Mouse (Mus musculus): ENCODE data around the gene Rpl28. TPM values are rescaled to one million over a fixed set of nuclear protein-coding genes. Genes with fewer than 3 reads are reported as not detected.
A peak's percentile ranks its signal among the peaks of the same experiment; 100 is the strongest.

The Rpl28 gene
- total RNA-seq, 1 experiment from 2014 or later: 325 TPM

DNA sequence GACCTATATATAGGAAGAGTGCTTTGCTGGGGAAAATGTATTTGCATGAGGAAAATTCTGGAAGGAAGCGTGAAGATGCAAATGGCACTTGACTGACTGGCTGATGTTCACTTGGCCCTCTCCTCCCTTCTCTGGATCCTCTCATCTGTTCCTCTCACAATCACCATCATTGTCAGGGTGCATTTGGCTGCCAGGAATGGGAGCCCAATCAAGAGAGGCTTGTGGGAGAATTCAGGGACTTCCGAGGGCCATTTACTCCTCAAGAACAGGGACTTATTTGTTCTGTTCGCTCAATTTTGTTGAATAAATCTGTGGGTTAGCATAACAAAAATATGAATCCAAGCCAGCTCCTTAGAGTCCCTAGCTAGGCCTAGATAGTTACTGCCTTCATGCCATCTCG is 29.0 kb downstream of the Rpl28 start:
- ATAC-seq (ENCODE audit: extremely low read depth, insufficient number of reproducible peaks, low FRiP score, poor library complexity, severe bottlenecking): no peak

DNA sequence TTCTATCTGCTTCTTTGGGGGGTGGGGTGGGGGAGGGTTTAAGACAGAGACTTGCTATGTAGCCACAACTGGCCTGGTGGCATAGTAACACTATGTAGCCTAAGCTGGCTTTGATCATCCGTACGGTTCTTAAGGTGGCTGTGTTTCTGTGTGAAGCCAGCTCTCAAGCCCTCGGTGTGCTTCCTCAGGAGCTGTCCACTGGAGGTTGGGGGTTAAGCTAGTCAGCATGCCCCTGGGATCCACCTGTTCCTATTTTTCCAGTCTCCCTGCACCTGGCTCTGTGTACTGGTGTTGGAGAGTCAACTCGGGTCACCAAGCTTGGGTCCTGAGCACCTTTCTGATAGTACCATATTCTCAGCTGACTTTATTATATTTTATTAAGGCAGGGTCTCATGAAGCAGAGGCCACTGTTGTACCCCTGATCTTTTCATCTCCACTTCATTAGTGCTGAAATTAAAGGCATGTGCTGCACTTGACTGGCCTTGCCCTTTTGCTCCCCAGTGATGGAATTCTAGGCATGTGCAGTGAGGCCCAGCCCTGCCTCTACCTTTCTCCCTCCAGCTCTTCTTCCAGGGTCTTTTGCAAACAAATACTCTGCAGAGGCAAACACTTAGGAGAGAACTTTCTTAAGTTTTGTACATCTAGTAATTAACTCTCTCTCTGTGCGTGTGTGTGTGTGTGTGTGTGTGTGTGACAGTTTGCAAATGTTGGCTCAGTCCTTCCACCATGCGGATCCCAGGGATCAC is 29.7 kb downstream of the Rpl28 start:
- ATAC-seq (ENCODE audit: extremely low read depth, insufficient number of reproducible peaks, low FRiP score, poor library complexity, severe bottlenecking): no peak

DNA sequence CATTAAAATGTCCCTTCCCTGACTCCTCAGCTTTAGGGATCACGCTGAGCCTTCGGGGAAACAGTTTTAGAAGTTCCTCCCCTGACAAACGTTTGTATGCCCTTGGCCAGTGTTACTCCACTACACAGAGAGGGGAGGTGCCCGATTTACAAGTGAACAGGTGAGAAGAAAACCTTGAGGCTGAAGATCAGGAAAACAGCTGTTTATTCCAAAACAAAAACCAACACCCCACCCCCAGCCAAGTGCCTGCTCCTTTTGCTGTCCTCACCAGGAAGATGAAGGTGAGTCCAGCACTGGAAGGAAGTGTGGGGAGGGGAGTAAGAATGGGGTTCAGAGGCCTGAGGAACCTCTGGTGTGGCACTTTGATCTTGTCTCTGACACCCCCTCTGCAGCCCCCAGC is 32.7 kb downstream of the Rpl28 start:
- no peak for ATAC-seq (ENCODE audit: extremely low read depth, insufficient number of reproducible peaks, low FRiP score, poor library complexity, severe bottlenecking)

DNA sequence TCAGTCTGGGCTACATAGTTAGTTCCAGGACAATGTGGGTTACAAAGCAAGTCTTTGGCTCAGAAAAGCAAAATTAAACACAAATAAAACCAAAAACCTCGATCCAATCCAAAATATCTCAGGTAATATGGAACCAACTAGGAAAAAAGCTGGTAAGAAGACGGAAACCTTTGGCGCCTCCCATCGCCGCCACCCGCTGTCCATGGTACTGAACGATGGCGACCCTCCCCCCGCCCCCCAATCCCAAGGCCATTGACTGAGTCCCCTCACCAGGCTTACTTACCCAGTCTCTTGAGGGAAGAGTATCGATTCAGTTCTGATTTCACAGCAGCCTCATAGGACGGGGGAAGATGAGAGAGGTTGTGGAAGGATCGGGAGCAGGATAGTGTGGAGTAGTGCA is 37.8 kb downstream of the Rpl28 start:
- ATAC-seq (ENCODE audit: extremely low read depth, insufficient number of reproducible peaks, low FRiP score, poor library complexity, severe bottlenecking): no peak

DNA sequence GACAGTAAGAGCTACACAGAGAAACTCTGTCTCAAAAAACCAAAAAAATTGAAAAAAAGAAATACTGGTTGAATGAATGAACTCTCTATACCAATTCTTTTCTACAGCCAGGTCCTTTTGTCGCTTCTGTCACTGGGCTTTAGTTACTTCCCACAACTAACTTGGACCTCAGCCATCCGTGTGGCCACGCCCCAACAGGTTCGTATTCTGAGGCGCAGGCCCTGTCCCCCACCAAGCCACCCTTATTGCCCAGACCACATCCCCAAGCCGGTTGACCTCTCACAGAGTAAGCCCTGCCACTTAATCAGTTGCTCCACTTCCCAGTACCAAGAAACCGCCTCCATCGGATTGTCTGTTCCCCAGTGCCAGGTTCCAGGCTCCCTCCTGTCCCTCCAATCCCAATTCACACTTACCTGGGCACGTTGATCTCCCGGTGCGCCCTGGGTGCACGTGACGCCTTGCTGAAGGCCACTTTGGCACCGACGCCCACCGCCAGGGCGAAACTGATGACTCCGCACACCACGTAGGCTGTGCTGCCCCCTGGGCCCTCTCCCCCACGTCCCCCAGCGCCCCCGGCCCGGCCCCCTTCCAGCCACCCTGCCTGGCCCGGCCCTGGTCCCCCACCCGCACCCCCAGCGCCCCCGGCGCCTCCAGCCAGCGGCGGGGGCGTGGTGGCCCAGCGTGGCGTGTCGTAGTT is 43.1 kb downstream of the Rpl28 start:
- no peak for ATAC-seq (ENCODE audit: extremely low read depth, insufficient number of reproducible peaks, low FRiP score, poor library complexity, severe bottlenecking)

DNA sequence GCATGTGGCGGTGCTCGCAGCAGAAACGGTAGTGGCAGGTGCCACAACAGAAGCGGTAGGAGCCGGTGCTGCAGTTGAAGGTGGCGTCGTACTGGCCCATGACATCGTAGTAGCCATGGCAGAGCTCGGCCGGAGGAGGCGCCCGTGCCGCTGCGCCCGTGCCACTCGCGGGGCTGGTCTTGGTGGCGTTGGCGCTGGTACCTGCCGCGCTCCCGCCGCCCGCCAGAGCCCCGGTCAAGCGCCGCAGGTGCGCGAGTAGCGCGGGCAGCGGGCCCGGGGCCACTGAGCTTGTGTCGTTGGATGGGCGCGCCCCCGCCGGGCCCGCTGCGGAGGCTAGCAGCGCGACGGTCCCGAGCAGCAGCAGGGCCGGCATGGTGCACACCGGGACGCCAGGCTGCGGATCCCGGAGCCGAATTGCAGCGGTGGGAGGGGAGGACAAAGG is 43.7 kb downstream of the Rpl28 start:
- peak; percentile 71; the same call in 1 of the 2 replicates for ATAC-seq (ENCODE audit: extremely low read depth, insufficient number of reproducible peaks, low FRiP score, poor library complexity, severe bottlenecking)

DNA sequence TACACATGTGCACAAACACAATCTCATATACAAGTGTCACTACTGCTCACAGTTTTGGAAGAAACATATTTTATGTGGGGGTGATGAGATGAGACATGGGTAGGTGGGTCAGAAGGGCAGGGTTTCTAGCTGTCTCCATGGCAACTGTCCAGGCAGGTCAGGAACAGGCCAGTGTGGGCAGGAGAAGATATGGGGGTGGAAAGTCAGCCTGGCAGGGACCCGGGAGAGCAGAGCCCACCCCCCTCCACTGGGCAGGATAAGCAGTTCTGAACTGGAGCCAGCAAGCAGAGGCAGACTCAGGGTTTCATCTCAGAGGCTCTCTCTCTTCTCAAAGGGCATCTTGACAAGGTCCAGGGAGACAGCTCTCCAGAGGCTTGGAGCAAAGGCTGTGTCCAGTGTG is 45.0 kb downstream of the Rpl28 start:
- ATAC-seq (ENCODE audit: extremely low read depth, insufficient number of reproducible peaks, low FRiP score, poor library complexity, severe bottlenecking): no peak

DNA sequence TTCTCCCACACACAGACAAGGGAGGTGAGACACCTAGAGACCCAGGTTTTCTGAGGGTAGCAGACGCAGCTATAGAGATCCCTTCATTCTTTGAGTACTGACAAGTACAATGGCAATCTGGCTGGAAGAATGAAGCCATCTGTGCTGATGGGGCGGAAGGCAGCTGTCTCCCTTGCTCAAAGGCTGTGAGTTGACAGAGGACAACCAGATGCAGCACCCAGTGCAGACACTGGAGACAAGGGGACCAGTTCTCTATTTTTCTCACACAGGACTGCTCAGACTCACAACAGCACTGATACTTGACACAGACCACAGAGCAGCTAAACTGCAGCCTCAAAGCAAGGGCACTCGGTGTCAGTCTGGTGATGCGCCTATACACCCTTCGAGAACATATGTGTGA is 49.4 kb downstream of the Rpl28 start:
- no peak for ATAC-seq (ENCODE audit: extremely low read depth, insufficient number of reproducible peaks, low FRiP score, poor library complexity, severe bottlenecking)

DNA sequence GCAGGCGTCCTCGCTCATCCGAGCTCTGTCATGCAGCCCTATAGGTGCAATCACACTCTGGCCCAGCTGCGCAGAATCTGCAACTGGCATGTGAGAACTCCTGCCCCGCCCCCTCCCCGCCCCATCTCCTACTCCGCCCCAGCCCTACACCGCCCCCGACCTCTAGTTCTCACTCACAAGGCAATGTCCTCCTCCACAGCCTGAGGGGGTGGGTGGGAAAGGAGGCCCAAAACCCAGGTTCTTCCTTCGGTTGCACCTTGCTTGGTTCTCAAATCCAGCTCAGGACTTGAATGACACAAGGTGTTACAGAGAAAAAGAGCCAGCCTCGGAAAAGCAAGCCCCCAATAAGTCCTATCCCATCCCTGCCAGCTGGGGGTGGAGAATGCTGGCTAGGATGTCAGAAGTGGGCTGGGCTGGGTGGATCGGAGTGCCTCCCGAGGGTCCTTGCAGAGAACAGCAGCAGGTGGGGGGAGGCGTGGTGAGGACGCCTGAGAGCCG is 50.0 kb downstream of the Rpl28 start:
- 0 out of 2 replicates have a peak, but pooled peaks have one; percentile 9 for ATAC-seq (ENCODE audit: extremely low read depth, insufficient number of reproducible peaks, low FRiP score, poor library complexity, severe bottlenecking)

DNA sequence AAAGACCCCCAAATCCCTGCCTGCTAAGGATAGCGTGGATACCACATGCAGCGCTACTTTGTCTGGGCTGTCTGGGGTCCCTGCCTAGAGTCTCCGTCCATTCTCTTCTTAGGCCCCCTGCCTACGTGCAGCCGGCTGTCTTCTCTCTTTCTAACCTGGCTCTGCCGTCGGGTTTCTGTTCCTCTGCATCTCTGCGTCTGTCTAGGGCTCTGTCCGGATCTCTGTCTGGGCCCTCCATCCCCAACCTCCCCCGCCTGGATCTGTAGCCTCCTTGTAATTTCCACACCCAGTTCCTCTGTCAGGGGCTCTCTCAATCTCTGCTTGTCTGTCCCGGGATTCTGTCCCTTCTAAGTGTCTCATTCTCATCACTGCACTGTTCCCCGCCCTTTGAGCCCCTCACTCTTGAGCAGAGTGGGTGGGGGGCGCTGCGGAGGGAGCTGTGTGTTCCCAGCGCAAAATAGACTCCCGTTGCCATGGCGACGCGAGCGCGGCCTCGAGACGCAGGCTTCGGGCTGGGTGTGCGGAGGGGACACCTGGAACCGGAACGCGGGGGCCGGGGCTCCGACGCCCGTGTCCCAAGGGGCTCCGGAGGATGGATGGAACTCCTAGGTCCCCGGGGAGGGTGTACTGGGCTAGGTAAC is 51.0 kb downstream of the Rpl28 start:
- no peak for ATAC-seq (ENCODE audit: extremely low read depth, insufficient number of reproducible peaks, low FRiP score, poor library complexity, severe bottlenecking)

DNA sequence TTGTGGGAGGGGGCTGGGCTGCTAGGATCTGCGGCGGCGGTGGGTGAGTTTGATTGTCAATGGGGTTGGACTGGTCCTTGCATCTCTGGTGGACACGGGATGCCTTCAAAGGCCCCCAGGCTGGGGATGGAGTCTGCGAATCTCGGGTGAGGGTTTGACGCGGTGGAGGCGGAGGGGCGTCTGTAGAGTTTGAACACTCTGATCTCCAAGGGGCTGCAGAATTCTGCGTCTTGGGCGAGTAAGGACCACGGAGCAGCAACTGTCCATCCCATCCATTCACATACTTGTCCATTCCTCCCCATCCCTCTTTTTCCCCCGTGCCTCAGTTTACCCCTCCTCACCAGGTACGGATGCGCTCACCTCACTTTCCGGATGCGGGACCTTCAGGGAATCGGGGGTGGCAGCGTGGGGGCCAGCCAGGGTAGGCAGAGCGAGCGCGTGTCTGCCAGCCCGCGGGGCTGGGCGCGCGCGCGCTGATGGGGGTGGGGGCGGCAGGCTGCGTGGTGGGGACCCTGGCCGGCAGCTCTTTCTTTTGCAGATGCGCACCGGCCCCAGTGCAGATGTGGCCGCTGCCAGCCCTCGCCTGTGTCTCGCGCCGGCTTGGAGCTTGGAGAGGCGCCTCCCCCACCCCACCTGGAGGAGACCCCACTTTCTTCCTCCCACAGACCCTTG is 51.7 kb downstream of the Rpl28 start, which contains the start of gene Shisa7:
Gene Shisa7, minus strand, starts transcription at position 452 of the 672 bp plus-strand sequence.
- no peak for ATAC-seq (ENCODE audit: extremely low read depth, insufficient number of reproducible peaks, low FRiP score, poor library complexity, severe bottlenecking)

Other genes starting within 250 kb of the Rpl28 start
- gene Syt5, start 245.3 kb upstream of the Rpl28 start, total RNA-seq (2017): not detected in 2 replicates
- 0.25 TPM in 1 of 2 replicates, not detected in the other for gene Ptprh, start 188.8 kb upstream of the Rpl28 start, total RNA-seq (2017)
- 44.9 and 56.3 TPM in 2 replicates for gene Tmem86b, start 161.5 kb upstream of the Rpl28 start, total RNA-seq (2017)
- gene Ppp6r1, start 133.9 kb upstream of the Rpl28 start, total RNA-seq (2017): 163 and 174 TPM in 2 replicates
- gene Hspbp1, start 107.8 kb upstream of the Rpl28 start, total RNA-seq (2017): 10.5 and 17.3 TPM in 2 replicates
- gene Brsk1, start 102.3 kb upstream of the Rpl28 start, total RNA-seq (2017): not detected in 2 replicates
- 0.35 and 0.37 TPM in 2 replicates for gene Tmem150b, start 67.6 kb upstream of the Rpl28 start, total RNA-seq (2017)
- 77.0 and 85.7 TPM in 2 replicates for gene Kmt5c, start 52.8 kb upstream of the Rpl28 start, total RNA-seq (2017)
- gene Cox6b2, start 39.8 kb upstream of the Rpl28 start, total RNA-seq (2017): not detected in 2 replicates
- not detected in 2 replicates for gene Fam71e2, start 21.6 kb upstream of the Rpl28 start, total RNA-seq (2017)
- not detected in 2 replicates for gene Il11, start 10.0 kb upstream of the Rpl28 start, total RNA-seq (2017)
- not detected in 2 replicates for gene Tmem190, start 9.9 kb upstream of the Rpl28 start, total RNA-seq (2017)
- gene Tmem238, start 3.2 kb upstream of the Rpl28 start, total RNA-seq (2017): 1.1 and 2.2 TPM in 2 replicates
- gene Ube2s, start 19.7 kb downstream of the Rpl28 start, total RNA-seq (2017): 94.5 and 103 TPM in 2 replicates
- not detected in 2 replicates for gene Shisa7, start 51.8 kb downstream of the Rpl28 start, total RNA-seq (2017)
- gene Isoc2b, start 77.4 kb downstream of the Rpl28 start, total RNA-seq (2017): 11.3 and 12.2 TPM in 2 replicates
- 4.0 and 4.2 TPM in 2 replicates for gene Isoc2a, start 84.3 kb downstream of the Rpl28 start, total RNA-seq (2017)
- not detected in 2 replicates for gene Gm36210, start 113.6 kb downstream of the Rpl28 start, total RNA-seq (2017)
- 6.0 and 7.2 TPM in 2 replicates for gene Zfp628, start 122.3 kb downstream of the Rpl28 start, total RNA-seq (2017)
- gene Nat14, start 129.2 kb downstream of the Rpl28 start, total RNA-seq (2017): 1.2 and 2.2 TPM in 2 replicates
- gene Ssc5d, start 132.9 kb downstream of the Rpl28 start, total RNA-seq (2017): 0.47 and 1.4 TPM in 2 replicates
- gene Sbk2, start 171.5 kb downstream of the Rpl28 start, total RNA-seq (2017): not detected in 2 replicates
- gene Sbk3, start 178.3 kb downstream of the Rpl28 start, total RNA-seq (2017): not detected in 2 replicates
- gene Zfp579, start 203.3 kb downstream of the Rpl28 start, total RNA-seq (2017): 4.1 and 4.5 TPM in 2 replicates
- 8.8 and 13.7 TPM in 2 replicates for gene Zfp524, start 221.5 kb downstream of the Rpl28 start, total RNA-seq (2017)
- gene Fiz1, start 221.8 kb downstream of the Rpl28 start, total RNA-seq (2017): 19.8 and 22.2 TPM in 2 replicates
- 1.8 TPM in 1 of 2 replicates, not detected in the other for gene Gm44973, start 222.6 kb downstream of the Rpl28 start, total RNA-seq (2017)
- 34.3 and 38.5 TPM in 2 replicates for gene Zfp865, start 227.5 kb downstream of the Rpl28 start, total RNA-seq (2017)
- 0.23 TPM in 1 of 2 replicates, not detected in the other for gene Ccdc106, start 227.7 kb downstream of the Rpl28 start, total RNA-seq (2017)
- gene 4632433K11Rik, start 241.2 kb downstream of the Rpl28 start, total RNA-seq (2017): 0.98 and 1.6 TPM in 2 replicates
- gene Zfp784, start 245.6 kb downstream of the Rpl28 start, total RNA-seq (2017): 2.9 and 3.4 TPM in 2 replicates

Measured in neutrophil, adult 5-6 weeks (primary cell).